13 mouse cellular contexts compared by ENCODE assay signal in the genomic region with DNA sequence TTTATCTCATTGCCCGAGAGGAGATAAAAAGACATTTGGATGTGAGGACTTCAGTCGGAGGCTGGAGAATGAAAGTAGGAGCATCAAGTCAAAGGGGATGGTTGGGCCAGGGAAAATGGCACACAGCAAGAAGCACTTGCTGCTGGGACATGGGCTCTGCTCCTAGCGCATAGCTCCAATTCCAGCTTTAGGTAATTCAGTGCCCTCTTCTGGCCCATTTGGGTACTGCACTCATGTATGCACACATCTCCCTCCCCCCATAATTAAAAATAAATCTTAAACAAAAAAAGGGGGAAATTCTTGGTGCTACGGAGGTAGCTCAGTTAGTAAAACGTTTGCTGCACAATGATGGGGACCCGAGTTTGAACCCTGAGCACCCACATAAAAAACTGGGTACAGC. TPM values are rescaled to one million over a fixed set of nuclear protein-coding genes. Genes with fewer than 3 reads are reported as not detected.
DNase-seq lines count a peak whose midpoint lies in the region; ATAC-seq and TF ChIP-seq lines count a peak whose summit lies in the region.
"Had no signal": no experiment of that assay in that cellular context is flagged by ENCODE, and none has a peak within 500 bp of the region (broad histone marks: within the 10 kb centered on the region; RNA-seq: fewer than 3 reads in every experiment).

No protein-coding gene starts in this region.

- no peak overlapping the region for H3K4me3 ChIP-seq in lung, embryonic 14.5 days (ENCODE audit: low read depth, low read length)
- H3K4me3 ChIP-seq in ES-Bruce4 (ENCODE audit: low read depth, low read length) = no peak overlapping the region
- H3K4me3 ChIP-seq in cortical plate, adult 2 months (ENCODE audit: insufficient read depth, low read length) = no peak overlapping the region
- H3K4me3 ChIP-seq: forebrain, embryonic 12.5 days; limb, embryonic 15.5 days; midbrain, embryonic 12.5 days had no signal

- 77% methylated on average over 6 of the region's 6 CpGs for WGBS in lung, embryonic 14.5 days

- H3K27me3 ChIP-seq in lung, embryonic 14.5 days (ENCODE audit: insufficient read depth, low read length) = no peaks in the 10 kb centered on the region
- H3K27me3 ChIP-seq in ES-Bruce4 (ENCODE audit: control insufficient read depth, insufficient read depth, low read length, poor library complexity, severe bottlenecking) = no peaks in the 10 kb centered on the region
- H3K27me3 ChIP-seq: limb, embryonic 15.5 days; midbrain, embryonic 12.5 days had no signal

- no peak overlapping the region for H3K4me2 ChIP-seq in lung, embryonic 14.5 days
- H3K4me2 ChIP-seq: forebrain, embryonic 12.5 days; limb, embryonic 15.5 days; midbrain, embryonic 12.5 days had no signal

- no peaks in the 10 kb centered on the region for H3K36me3 ChIP-seq in lung, embryonic 14.5 days (ENCODE audit: insufficient read depth)
- H3K36me3 ChIP-seq in ES-Bruce4 (ENCODE audit: control insufficient read depth, insufficient read depth, low read length, poor library complexity, severe bottlenecking) = no peaks in the 10 kb centered on the region
- H3K36me3 ChIP-seq: forebrain, embryonic 12.5 days; limb, embryonic 15.5 days; midbrain, embryonic 12.5 days had no signal

- TF ChIP-seq CTCF in lung, embryonic 14.5 days (IDR thresholded peaks at IDR 0.05; ENCODE audit: low read depth) = peak; percentile 62
- peak; percentile 44 for TF ChIP-seq CTCF in ES-Bruce4 (IDR thresholded peaks at IDR 0.05; ENCODE audit: low read depth, low read length)
- peak; percentile 40; the same call in 1 of the 2 replicates for TF ChIP-seq CTCF in cortical plate, adult 2 months (IDR thresholded peaks at IDR 0.05; ENCODE audit: extremely low read depth, insufficient read depth, low read length)

- H3K4me1 ChIP-seq in lung, embryonic 14.5 days (ENCODE audit: insufficient read depth) = no peaks in the 10 kb centered on the region
- no peaks in the 10 kb centered on the region for H3K4me1 ChIP-seq in ES-Bruce4 (ENCODE audit: control insufficient read depth, insufficient read depth, low read length)
- H3K4me1 ChIP-seq in cortical plate, adult 2 months (ENCODE audit: control insufficient read depth, insufficient read depth, low read length) = no peaks in the 10 kb centered on the region

- no peak overlapping the region for H3K27ac ChIP-seq in lung, embryonic 14.5 days (ENCODE audit: low read depth)
- H3K27ac ChIP-seq in ES-Bruce4 (ENCODE audit: insufficient read depth, low read length) = no peak overlapping the region
- H3K27ac ChIP-seq in cortical plate, adult 2 months (ENCODE audit: insufficient read depth, low read length) = no peak overlapping the region
- H3K27ac ChIP-seq: forebrain, embryonic 12.5 days; limb, embryonic 15.5 days; midbrain, embryonic 12.5 days had no signal

- H3K9ac ChIP-seq in lung, embryonic 14.5 days = no peak overlapping the region
- no peak overlapping the region for H3K9ac ChIP-seq in ES-Bruce4 (ENCODE audit: low read depth, poor library complexity, severe bottlenecking)
- H3K9ac ChIP-seq: forebrain, embryonic 12.5 days; limb, embryonic 15.5 days; midbrain, embryonic 12.5 days had no signal

- no peak for ATAC-seq in lung, embryonic 14.5 days (ENCODE audit: insufficient read depth)

- H3K9me3 ChIP-seq in lung, embryonic 14.5 days (ENCODE audit: low read depth, low read length) = no peaks in the 10 kb centered on the region
- no peaks in the 10 kb centered on the region for H3K9me3 ChIP-seq in ES-Bruce4 (replicated peaks; ENCODE audit: control insufficient read depth, insufficient read depth, low read length, poor library complexity, severe bottlenecking)
- H3K9me3 ChIP-seq: forebrain, embryonic 12.5 days; limb, embryonic 15.5 days; midbrain, embryonic 12.5 days had no signal

- DNase-seq in heart, postnatal 4 days = peak; percentile 11
- DNase-seq in heart, adult 9 months (ENCODE audit: low spot score in 2 of 2) = no peak
- peak; percentile 58 for DNase-seq in lung, embryonic 14.5 days
- DNase-seq in lung, postnatal 14 days = no peak
- no peak for DNase-seq in yolk sac, embryonic 10.5 days (ENCODE audit: low spot score)
- DNase-seq in spleen, postnatal 14 days (ENCODE audit: low spot score in 2 of 2) = no peak
- DNase-seq: adrenal gland, postnatal 36 days had no signal

- TF ChIP-seq EP300 in ES-Bruce4 (IDR thresholded peaks at IDR 0.05; ENCODE audit: insufficient read depth, low read depth, low read length) = no peak

- TF ChIP-seq POLR2A in ES-Bruce4 (IDR thresholded peaks at IDR 0.05; ENCODE audit: insufficient read depth, low read length) = no peak
- no peak for TF ChIP-seq POLR2A in cortical plate, adult 2 months (IDR thresholded peaks at IDR 0.05; ENCODE audit: extremely low read depth, insufficient read depth, low read length)

RNA-seq across cellular contexts. Expression of a gene that starts 9.5 kb away (rescaled TPM):
- not detected for total RNA-seq in heart, postnatal 4 days (2021)
- polyA plus RNA-seq in lung, embryonic 14.5 days (2014; fragmentation: Nextera tagmentation; extraction: Ambion mirVana) = not detected in 2 replicates
- polyA plus RNA-seq in ES-Bruce4 (2011; ENCODE audit: insufficient read depth, insufficient read length, low read depth, missing spikeins) = not detected in 2 replicates
- 0.10 and 0.11 TPM in 2 replicates for polyA plus RNA-seq in cortical plate, adult 2 months (2012; rRNA removed)
- total RNA-seq: adrenal gland, postnatal 36 days; hematopoietic stem cell, adult 5-6 weeks had no signal
- polyA plus RNA-seq: forebrain, embryonic 12.5 days; limb, embryonic 15.5 days had no signal

Comparison
In these comparisons a context has a peak if more than half of its experiments do, and no peak if none do; other contexts are left out.
1. DNase-seq: peak in heart, postnatal 4 days (single experiment) and lung, embryonic 14.5 days (single experiment); none in heart, adult 9 months (0 of 2), lung, postnatal 14 days (single experiment), yolk sac, embryonic 10.5 days (single experiment) and spleen, postnatal 14 days (0 of 2).
2. Peak in every context shown above with its lines, with median percentiles within 50 percentile points of each other: CTCF ChIP-seq.